Mouse (Mus musculus): ENCODE measurements around the gene Mtus2.

DNA sequence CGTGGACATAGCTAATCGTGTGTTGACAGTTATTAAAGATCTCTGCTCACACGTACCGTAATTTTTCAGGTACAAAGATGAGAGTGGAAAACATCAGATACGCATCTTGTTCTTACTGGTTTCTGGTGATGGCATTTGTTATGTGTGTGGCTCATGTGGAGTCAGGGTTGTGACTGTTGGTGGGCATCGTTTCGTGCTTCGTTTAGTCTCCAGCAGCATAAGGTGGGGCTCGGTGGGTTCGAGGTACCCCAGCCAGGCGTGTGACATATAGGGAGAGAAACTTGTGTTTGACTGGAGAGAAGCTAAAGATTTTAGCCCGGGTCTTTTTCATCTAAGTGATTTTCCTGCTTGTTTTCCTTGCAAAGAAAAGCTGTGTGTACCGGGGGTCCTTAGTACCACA is 1.4 kb downstream of the Mtus2 start:
- TF ChIP-seq CTCF (IDR thresholded peaks at IDR 0.05; ENCODE audit: low read depth, low read length) (no peak), POLR2A (IDR thresholded peaks at IDR 0.05; ENCODE audit: borderline replicate concordance, low read depth, low read length) (no peak)

All from bone marrow macrophage, adult 2 months (primary cell).